Mouse (Mus musculus): ENCODE results near the gene Akap9. TPM values are rescaled to one million over a fixed set of nuclear protein-coding genes. Genes with fewer than 3 reads are reported as not detected.
A peak's percentile ranks its signal among the peaks of the same experiment; 100 is the strongest.
"Not testable (repeated sequence)": the region's sequence is repeated elsewhere in the genome, so short reads cannot be mapped to it uniquely, and the experiment has no call there.

The Akap9 gene
- 289 and 327 TPM in 2 replicates for polyA plus RNA-seq (2015; fragmentation: Nextera tagmentation; extraction: Ambion mirVana)

DNA sequence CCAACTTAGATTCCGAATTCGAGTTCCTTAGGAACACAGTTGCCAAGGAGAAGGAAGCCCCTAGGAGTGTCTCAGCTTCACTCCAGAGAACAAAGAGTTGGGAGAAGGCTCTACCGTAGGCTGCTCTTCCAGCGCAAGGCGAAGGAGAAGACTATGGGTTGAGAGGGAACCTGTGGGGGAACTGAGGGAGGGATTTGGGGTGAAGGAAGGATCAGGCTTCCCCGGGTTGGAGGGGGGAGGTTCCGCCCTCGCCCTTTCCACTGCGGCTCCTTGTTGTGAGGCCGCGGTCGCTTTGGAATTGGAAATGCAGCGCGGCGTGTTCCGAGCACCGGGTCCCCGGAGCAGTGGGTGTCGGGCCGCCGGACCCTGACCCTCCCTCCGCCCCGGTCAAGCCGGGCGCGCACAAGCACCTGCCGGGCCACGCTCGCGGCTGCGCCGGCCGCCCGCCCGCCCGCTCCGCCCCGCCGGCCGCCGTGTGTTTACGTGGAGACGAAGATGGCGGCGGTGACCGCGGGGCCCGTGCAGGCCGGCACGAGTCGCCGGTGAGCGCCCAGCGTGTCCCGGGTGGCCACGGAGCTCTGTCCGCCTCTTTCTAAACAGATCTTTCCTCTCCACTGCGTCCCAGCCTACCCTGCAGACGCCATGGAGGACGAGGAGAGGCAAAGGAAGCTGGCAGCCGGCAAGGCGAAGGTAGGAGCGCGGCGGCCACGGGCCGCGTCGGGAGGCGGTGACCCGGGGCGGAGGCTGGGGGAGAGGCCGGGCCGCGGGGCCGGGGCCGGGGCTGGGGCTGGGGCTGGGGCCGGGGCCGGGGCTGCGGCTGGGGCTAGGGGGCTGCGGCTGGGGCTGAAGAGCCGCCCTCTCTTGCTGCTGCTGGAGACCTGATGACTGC, at the start of gene Akap9:
Gene Akap9, plus strand, starts transcription at position 254 of the 889 bp plus-strand sequence.
- H3K27ac ChIP-seq (replicated peaks), result peak within 1 kb of the TSS; percentile 97
- WGBS, result under 1% methylated on average over 64 of the region's 82 CpGs
- H3K4me2 ChIP-seq, result peak within 1 kb of the TSS; percentile 71
- no peaks in the 10 kb centered on the region for H3K27me3 ChIP-seq (replicated peaks)
- peak within 1 kb of the TSS; percentile 70 for H3K4me3 ChIP-seq (replicated peaks)
- peak within 1 kb of the TSS; percentile 97 for H3K9ac ChIP-seq (replicated peaks)
- peaks cover 38% of the 10 kb centered on the region for H3K4me1 ChIP-seq
- peak; percentile 91 for ATAC-seq (ENCODE audit: low FRiP score)
- no peaks in the 10 kb centered on the region for H3K36me3 ChIP-seq
- no peaks in the 10 kb centered on the region for H3K9me3 ChIP-seq (replicated peaks)

DNA sequence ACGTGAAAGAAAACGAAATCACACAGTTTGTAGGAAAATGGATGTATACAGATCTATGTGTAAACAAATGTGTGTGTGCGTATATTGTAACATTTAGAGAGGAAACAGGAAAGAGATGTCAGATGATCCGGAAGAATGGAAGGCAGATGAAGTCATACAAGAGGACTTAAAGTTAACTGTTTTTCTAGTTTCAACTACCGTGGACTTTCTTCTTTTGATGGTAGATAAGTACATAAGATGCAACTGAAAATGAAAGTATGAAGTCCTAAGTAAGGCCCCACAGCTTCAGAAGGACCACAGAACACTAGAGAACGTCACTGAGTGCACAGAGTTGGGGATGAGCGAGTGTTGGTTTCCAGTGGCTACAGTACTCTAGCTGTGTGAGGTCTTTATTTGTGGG, 41.0 kb upstream of the Akap9 start:
- WGBS, result 90% methylated on average over 7 of the region's 7 CpGs
- H3K4me2 ChIP-seq; H3K4me3 ChIP-seq (replicated peaks); H3K4me1 ChIP-seq; H3K27me3 ChIP-seq (replicated peaks); H3K27ac ChIP-seq (replicated peaks); ATAC-seq (ENCODE audit: low FRiP score); H3K9me3 ChIP-seq (replicated peaks); H3K36me3 ChIP-seq; H3K9ac ChIP-seq (replicated peaks): not testable (repeated sequence)

DNA sequence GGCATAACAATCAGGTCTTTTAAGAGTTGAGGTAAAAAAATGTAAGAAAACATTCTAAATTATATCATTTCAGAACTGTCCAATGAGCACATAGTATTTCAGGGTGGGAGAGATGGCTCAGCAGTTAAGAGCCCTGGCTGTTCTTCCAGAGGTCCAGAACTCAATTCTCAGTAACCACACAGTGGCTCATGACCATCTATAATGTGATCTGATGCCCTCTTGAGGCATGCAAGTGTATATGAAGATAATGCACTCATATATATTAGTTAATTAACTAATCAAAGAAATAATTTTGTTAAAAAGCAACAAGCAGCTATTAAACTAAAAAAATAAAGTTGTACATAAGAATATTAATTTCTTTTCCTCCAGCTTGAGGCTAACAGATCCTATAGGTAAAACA, 38.7 kb upstream of the Akap9 start:
- no peak for ATAC-seq (ENCODE audit: low FRiP score)
- H3K27ac ChIP-seq (replicated peaks), result no peak overlapping the region
- no peaks in the 10 kb centered on the region for H3K36me3 ChIP-seq
- H3K4me1 ChIP-seq, result peaks cover 5% of the 10 kb centered on the region
- H3K4me3 ChIP-seq (replicated peaks), result no peak overlapping the region
- H3K4me2 ChIP-seq, result no peak overlapping the region
- no peak overlapping the region for H3K9ac ChIP-seq (replicated peaks)
- H3K9me3 ChIP-seq (replicated peaks), result no peaks in the 10 kb centered on the region
- no peaks in the 10 kb centered on the region for H3K27me3 ChIP-seq (replicated peaks)

DNA sequence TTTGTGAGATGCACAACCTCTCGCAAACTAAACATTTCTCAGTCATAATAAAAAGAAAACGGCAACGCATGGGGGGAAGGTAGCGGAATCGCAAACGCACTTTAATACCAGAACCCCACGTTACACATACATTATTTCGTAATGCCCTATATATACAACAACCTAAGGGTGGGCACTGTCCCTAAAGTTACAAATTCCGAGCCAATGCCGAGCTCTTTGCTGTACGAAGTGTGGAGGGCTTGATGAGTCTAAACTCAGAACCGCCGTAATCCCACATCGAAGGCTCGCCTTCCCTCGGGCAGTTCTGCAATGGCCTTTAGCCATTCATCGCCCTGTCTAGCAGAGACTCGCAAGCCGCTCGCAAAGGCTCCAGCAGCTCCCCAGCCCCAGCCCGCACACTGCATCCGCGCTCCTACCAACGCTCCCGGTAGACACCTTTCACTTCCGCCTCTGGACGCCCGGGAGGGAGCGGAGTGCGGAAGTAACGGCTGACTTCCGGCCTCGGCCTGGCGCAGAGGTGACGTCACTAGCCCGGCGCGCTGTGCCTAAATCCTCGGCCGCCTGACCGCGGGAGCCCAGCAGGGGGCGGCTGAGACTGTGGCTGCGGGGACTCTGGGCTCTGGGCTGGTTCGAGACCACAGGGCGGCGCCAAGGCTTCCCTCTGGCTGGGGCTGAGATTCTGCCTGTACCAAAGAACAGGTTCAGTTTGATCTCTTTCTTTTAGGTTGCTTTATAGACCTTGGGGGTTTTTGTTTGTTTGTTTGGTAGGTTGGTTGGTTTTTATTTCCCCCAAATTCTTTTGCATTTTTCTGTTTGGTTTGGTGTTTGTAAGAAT, 34.2 kb upstream of the Akap9 start, which contains the start of gene Mterf1a:
Gene Mterf1a, minus strand, starts transcription at position 475 of the 835 bp plus-strand sequence.
- Histone ChIP-seq H3K9ac (replicated peaks) (peak within 1 kb of the TSS; percentile 44), H3K4me3 (replicated peaks) (peak within 1 kb of the TSS; percentile 45), H3K4me2 (peak within 1 kb of the TSS; percentile 61)
- peak; percentile 100 for ATAC-seq (ENCODE audit: low FRiP score)
- not testable (repeated sequence) for H3K27ac ChIP-seq (replicated peaks); H3K36me3 ChIP-seq; H3K9me3 ChIP-seq (replicated peaks); H3K4me1 ChIP-seq; H3K27me3 ChIP-seq (replicated peaks)
- WGBS, result 5% methylated on average over 9 of the region's 47 CpGs

DNA sequence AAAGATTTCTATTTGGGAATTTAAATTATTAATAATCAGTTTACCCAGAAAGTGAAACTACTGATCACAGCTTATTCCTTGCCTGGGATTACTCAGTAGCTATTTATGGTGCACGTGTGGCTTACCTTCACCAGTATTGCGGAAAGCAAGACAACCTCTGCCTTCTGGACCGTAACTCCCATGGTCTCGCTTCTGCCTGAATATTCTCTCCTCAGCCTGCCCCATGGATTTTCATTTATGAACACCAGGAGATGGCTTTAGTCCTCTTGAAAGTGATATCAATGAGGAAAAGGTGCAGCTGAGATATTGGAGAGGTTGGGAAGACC, 33.6 kb upstream of the Akap9 start:
- H3K9ac ChIP-seq (replicated peaks); H3K36me3 ChIP-seq; H3K9me3 ChIP-seq (replicated peaks); H3K27me3 ChIP-seq (replicated peaks); H3K27ac ChIP-seq (replicated peaks); ATAC-seq (ENCODE audit: low FRiP score); H3K4me1 ChIP-seq: not testable (repeated sequence)
- Histone ChIP-seq H3K4me3 (replicated peaks) (peak overlapping the region; percentile 31), H3K4me2 (peak overlapping the region; percentile 35; the same call in 1 of the 2 replicates)
- WGBS, result 96% methylated on average over 4 of the region's 4 CpGs

DNA sequence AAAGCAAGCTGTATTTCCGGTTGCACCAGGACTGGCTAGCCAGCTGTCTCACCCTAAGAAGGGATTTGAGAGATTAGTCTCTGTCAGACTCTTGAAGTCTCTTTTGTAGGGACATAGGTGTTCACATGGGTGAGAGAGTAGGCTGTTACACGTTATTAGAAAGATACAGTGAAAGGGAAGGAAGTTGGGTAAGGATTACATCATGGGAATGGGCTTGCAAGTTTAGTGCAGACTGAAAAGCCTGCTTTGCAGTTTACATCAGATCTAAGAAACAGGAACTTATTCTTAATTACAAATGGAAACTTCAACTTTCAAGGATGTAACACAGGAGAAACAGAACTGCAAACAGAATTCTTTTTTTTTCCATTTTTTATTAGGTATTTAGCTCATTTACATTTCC, 22.4 kb upstream of the Akap9 start:
- Histone ChIP-seq H3K9me3 (replicated peaks) (no peaks in the 10 kb centered on the region), H3K27ac (replicated peaks) (no peak overlapping the region), H3K4me1 (no peaks in the 10 kb centered on the region), H3K27me3 (replicated peaks) (no peaks in the 10 kb centered on the region), H3K4me2 (no peak overlapping the region), H3K36me3 (no peaks in the 10 kb centered on the region), H3K4me3 (replicated peaks) (no peak overlapping the region), H3K9ac (replicated peaks) (no peak overlapping the region)
- ATAC-seq (ENCODE audit: low FRiP score), result no peak
- 78% methylated on average over 2 of the region's 2 CpGs for WGBS

DNA sequence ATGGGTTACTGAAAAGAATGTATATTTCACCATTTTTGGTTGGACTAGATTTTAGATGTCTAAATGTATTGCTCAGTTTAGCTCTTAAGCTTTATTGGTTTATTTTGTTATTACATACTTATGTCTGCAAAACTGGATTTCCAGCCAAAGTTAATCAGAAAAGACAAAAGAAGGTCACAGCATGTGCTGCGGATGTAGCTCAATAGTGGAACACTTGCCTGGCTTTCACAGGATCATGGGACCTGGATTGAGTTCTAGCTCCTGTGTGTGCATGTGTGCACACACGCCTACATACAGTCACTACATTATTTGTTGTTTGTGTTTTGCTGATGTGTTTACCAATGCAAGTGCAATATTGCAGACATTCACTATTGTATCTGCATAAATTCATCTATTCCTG, 5.5 kb upstream of the Akap9 start:
- H3K4me3 ChIP-seq (replicated peaks), result no peak overlapping the region
- H3K9ac ChIP-seq (replicated peaks), result no peak overlapping the region
- WGBS, result 88% methylated on average over 2 of the region's 2 CpGs
- no peak overlapping the region for H3K27ac ChIP-seq (replicated peaks)
- H3K4me2 ChIP-seq, result no peak overlapping the region
- H3K4me1 ChIP-seq, result peaks cover 9% of the 10 kb centered on the region
- H3K9me3 ChIP-seq (replicated peaks), result no peaks in the 10 kb centered on the region
- ATAC-seq (ENCODE audit: low FRiP score), result no peak
- no peaks in the 10 kb centered on the region for H3K27me3 ChIP-seq (replicated peaks)
- no peaks in the 10 kb centered on the region for H3K36me3 ChIP-seq

DNA sequence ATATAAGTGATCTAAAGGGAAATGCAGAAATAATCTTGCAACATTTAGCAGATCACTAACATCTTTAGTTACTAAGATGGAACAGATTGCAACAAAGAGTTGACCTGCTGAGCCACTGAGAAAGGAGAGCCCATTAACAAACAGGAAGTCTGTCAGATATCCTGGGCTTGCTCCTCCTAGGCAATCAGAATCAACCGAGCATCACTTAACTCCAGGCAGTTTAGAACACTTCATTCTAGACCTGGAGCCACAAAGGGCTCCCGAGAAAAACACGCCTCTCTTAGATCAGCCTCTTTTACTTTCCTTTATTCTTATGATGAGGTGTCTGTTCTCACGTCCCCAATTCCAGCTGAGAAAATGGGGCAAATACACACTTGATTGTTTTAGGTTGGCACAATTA, 1.2 kb upstream of the Akap9 start:
- no peak for ATAC-seq (ENCODE audit: low FRiP score)
- Histone ChIP-seq H3K27ac (replicated peaks) (peak overlapping the region; percentile 58; the same call in 1 of the 2 replicates), H3K27me3 (replicated peaks) (no peaks in the 10 kb centered on the region), H3K36me3 (no peaks in the 10 kb centered on the region), H3K4me1 (peaks cover 29% of the 10 kb centered on the region), H3K4me2 (peak overlapping the region; percentile 23; the same call in 1 of the 2 replicates), H3K4me3 (replicated peaks) (no peak overlapping the region), H3K9me3 (replicated peaks) (no peaks in the 10 kb centered on the region), H3K9ac (replicated peaks) (no peak overlapping the region)
- WGBS, result 22% methylated on average over 4 of the region's 4 CpGs

DNA sequence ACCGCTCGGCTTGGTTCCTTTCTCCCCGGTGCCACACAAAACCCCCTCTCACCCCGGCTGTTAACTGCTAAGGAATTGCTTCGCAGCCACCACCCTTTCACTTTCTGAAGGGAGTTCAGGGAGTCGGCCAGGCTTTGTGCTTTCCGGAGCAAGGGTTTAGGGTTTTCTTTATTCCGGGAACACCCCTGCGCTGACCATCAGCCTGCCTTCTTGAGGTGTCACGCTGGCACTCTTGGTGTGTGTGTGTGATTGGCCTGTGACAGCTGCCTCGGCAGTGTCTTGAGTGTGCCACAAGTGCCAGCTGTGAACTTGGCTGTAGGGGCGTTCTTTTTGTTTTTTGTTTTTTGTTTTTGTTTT, 814 bp downstream of the Akap9 start:
- peak; percentile 71 for ATAC-seq (ENCODE audit: low FRiP score)
- Histone ChIP-seq H3K9ac (replicated peaks) (peak overlapping the region; percentile 97), H3K36me3 (no peaks in the 10 kb centered on the region), H3K4me3 (replicated peaks) (peak overlapping the region; percentile 70), H3K27me3 (replicated peaks) (no peaks in the 10 kb centered on the region), H3K4me1 (peaks cover 38% of the 10 kb centered on the region), H3K4me2 (peak overlapping the region; percentile 71), H3K9me3 (replicated peaks) (no peaks in the 10 kb centered on the region), H3K27ac (replicated peaks) (peak overlapping the region; percentile 97)
- WGBS, result under 1% methylated on average over 12 of the region's 12 CpGs

DNA sequence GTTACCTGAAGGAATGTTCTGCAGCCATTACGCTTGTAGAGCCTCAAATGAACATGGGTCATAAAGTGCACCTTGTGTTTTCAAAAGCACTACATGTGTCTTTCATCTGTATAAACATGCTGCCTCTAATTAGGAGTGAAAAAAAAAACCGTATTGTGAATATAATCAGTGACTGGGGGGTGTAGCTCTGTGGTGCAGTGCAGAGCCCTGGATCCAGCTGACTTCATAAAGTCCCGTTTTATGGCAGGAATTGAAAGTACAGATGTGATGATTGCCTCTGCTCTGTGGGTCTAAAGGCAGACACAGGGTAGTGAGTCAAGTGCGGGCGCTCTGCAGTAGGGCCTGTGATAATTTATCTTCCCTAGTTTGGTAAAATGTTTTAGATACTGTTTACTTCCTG, 2.9 kb downstream of the Akap9 start:
- 24% methylated on average over 5 of the region's 5 CpGs for WGBS
- no peak for ATAC-seq (ENCODE audit: low FRiP score)
- Histone ChIP-seq H3K4me1 (peaks cover 38% of the 10 kb centered on the region), H3K9ac (replicated peaks) (peak overlapping the region; percentile 56; the same call in 1 of the 2 replicates), H3K4me3 (replicated peaks) (peak overlapping the region; percentile 70), H3K4me2 (peak overlapping the region; percentile 71), H3K9me3 (replicated peaks) (no peaks in the 10 kb centered on the region), H3K27ac (replicated peaks) (no peak overlapping the region), H3K36me3 (no peaks in the 10 kb centered on the region), H3K27me3 (replicated peaks) (no peaks in the 10 kb centered on the region)

DNA sequence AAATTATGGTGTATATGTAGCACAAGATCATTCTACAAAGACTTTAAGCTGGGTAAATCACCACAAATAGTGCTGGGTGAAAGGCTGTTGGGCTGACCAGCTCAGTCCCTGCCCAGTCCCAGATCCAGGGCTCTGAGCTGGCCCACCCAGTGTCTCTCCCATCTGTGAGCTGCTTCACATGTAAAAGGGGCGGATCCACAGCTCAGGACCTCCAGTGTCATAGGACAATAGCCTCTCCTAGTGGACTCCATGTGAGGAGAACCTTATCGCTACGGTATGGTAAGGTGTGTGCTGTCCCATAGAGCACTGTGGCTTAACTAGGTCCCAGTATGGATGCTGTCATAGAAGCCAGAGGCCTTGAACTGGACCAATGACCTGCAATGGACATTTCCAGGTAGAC, 3.8 kb downstream of the Akap9 start:
- 85% methylated on average over 3 of the region's 3 CpGs for WGBS
- Histone ChIP-seq H3K27me3 (replicated peaks) (no peaks in the 10 kb centered on the region), H3K4me3 (replicated peaks) (no peak overlapping the region), H3K4me2 (no peak overlapping the region), H3K9ac (replicated peaks) (no peak overlapping the region), H3K9me3 (replicated peaks) (no peaks in the 10 kb centered on the region), H3K4me1 (peaks cover 35% of the 10 kb centered on the region), H3K27ac (replicated peaks) (no peak overlapping the region), H3K36me3 (no peaks in the 10 kb centered on the region)
- no peak for ATAC-seq (ENCODE audit: low FRiP score)

DNA sequence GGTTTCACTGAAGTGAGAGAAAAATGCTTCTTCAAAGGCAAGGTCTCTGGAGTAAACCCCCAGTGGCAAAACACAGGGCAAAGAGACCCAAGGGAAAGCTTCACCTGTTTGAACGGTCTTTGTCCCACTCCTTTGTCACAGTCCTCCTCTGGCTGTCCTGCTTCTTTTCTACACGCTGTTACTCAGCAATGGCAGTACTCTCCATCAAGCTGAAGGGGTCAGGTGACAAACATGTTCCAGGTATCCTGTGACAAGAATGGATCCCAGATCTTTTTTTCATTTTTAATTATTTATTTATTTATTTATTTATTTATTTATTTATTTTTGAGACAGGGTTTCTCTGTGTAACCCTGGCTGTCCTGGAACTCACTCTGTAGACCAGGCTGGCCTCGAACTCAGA, 5.7 kb downstream of the Akap9 start:
- H3K9ac ChIP-seq (replicated peaks), result no peak overlapping the region
- no peaks in the 10 kb centered on the region for H3K27me3 ChIP-seq (replicated peaks)
- no peak overlapping the region for H3K4me2 ChIP-seq
- no peak overlapping the region for H3K27ac ChIP-seq (replicated peaks)
- H3K4me3 ChIP-seq (replicated peaks), result no peak overlapping the region
- no peaks in the 10 kb centered on the region for H3K9me3 ChIP-seq (replicated peaks)
- H3K36me3 ChIP-seq, result no peaks in the 10 kb centered on the region
- no peak for ATAC-seq (ENCODE audit: low FRiP score)
- H3K4me1 ChIP-seq, result peaks cover 28% of the 10 kb centered on the region
- WGBS, result 86% methylated on average over 3 of the region's 3 CpGs

Measured in neural tube, embryonic 15.5 days (tissue).